Mouse (Mus musculus): ENCODE measurements around the gene Cyp27b1.

Cyp27b1 gene

GRCm38 (mm10) chr10:127041774-127042338 is 6.2 kb upstream of the Cyp27b1 start:
- 0 out of 2 replicates have a peak, but pooled peaks cover 2% of the 10 kb centered on the region for H3K27me3 ChIP-seq (ENCODE audit: insufficient read depth, low read length)
- H3K4me1 ChIP-seq (replicated peaks; ENCODE audit: low read depth, low read length) = peaks cover 80% of the 10 kb centered on the region
- H3K36me3 ChIP-seq (ENCODE audit: insufficient read depth, low read length) = peaks cover 42% of the 10 kb centered on the region
- no peaks in the 10 kb centered on the region for H3K9me3 ChIP-seq (ENCODE audit: low read length)
- TF ChIP-seq CTCF (conservative IDR thresholded peaks at IDR 0.05; ENCODE audit: low read length) = no peak
- TF ChIP-seq POU5F1 (IDR thresholded peaks at IDR 0.05; ENCODE audit: borderline replicate concordance, low read length) = no peak
- TF ChIP-seq NANOG (IDR thresholded peaks at IDR 0.05; ENCODE audit: borderline replicate concordance, low read length) = no peak
- peak overlapping the region; percentile 93 for H3K4me3 ChIP-seq (replicated peaks; ENCODE audit: low read length)

GRCm38 (mm10) chr10:127042468-127043115 is 5.5 kb upstream of the Cyp27b1 start:
- H3K4me3 ChIP-seq (replicated peaks; ENCODE audit: low read length) = peak overlapping the region; percentile 93
- H3K4me1 ChIP-seq (replicated peaks; ENCODE audit: low read depth, low read length) = peaks cover 76% of the 10 kb centered on the region
- H3K36me3 ChIP-seq (ENCODE audit: insufficient read depth, low read length) = peaks cover 47% of the 10 kb centered on the region
- no peaks in the 10 kb centered on the region for H3K9me3 ChIP-seq (ENCODE audit: low read length)
- peaks cover 2% of the 10 kb centered on the region; the same call in 1 of the 2 replicates for H3K27me3 ChIP-seq (ENCODE audit: insufficient read depth, low read length)
- TF ChIP-seq CTCF (conservative IDR thresholded peaks at IDR 0.05; ENCODE audit: low read length) (no peak), NANOG (IDR thresholded peaks at IDR 0.05; ENCODE audit: borderline replicate concordance, low read length) (no peak), POU5F1 (IDR thresholded peaks at IDR 0.05; ENCODE audit: borderline replicate concordance, low read length) (no peak)

- TF ChIP-seq POU5F1 (IDR thresholded peaks at IDR 0.05; ENCODE audit: borderline replicate concordance, low read length) = no peak
- no peak for TF ChIP-seq NANOG (IDR thresholded peaks at IDR 0.05; ENCODE audit: borderline replicate concordance, low read length)
- peak overlapping the region; percentile 93 for H3K4me3 ChIP-seq (replicated peaks; ENCODE audit: low read length)
These were observed 4.9 kb upstream of the Cyp27b1 start for GRCm38 (mm10) chr10:127043187-127043586.

GRCm38 (mm10) chr10:127048608-127049394 is 751 bp downstream of the Cyp27b1 start:
- H3K9me3 ChIP-seq (ENCODE audit: low read length) = peaks cover 12% of the 10 kb centered on the region
- H3K36me3 ChIP-seq (ENCODE audit: insufficient read depth, low read length) = peaks cover 42% of the 10 kb centered on the region
- TF ChIP-seq POU5F1 (IDR thresholded peaks at IDR 0.05; ENCODE audit: borderline replicate concordance, low read length) = no peak
- H3K27me3 ChIP-seq (ENCODE audit: insufficient read depth, low read length) = peaks cover 43% of the 10 kb centered on the region
- H3K4me3 ChIP-seq (replicated peaks; ENCODE audit: low read length) = peak overlapping the region; percentile 64
- peaks cover 61% of the 10 kb centered on the region for H3K4me1 ChIP-seq (replicated peaks; ENCODE audit: low read depth, low read length)

More at GRCm38 (mm10) chr10:127043187-127043586, 4.9 kb upstream of the Cyp27b1 start:
- Histone ChIP-seq H3K9me3 (ENCODE audit: low read length) (no peaks in the 10 kb centered on the region), H3K27me3 (ENCODE audit: insufficient read depth, low read length) (peaks cover 8% of the 10 kb centered on the region), H3K36me3 (ENCODE audit: insufficient read depth, low read length) (peaks cover 53% of the 10 kb centered on the region), H3K4me1 (replicated peaks; ENCODE audit: low read depth, low read length) (peaks cover 76% of the 10 kb centered on the region)

- TF ChIP-seq POU5F1 (IDR thresholded peaks at IDR 0.05; ENCODE audit: borderline replicate concordance, low read length) = no peak
- TF ChIP-seq CTCF (conservative IDR thresholded peaks at IDR 0.05; ENCODE audit: low read length) = peak; percentile 18
- Histone ChIP-seq H3K27me3 (ENCODE audit: insufficient read depth, low read length) (peaks cover 43% of the 10 kb centered on the region), H3K4me3 (replicated peaks; ENCODE audit: low read length) (peak overlapping the region; percentile 64), H3K9me3 (ENCODE audit: low read length) (peaks cover 12% of the 10 kb centered on the region), H3K4me1 (replicated peaks; ENCODE audit: low read depth, low read length) (peaks cover 57% of the 10 kb centered on the region), H3K36me3 (ENCODE audit: insufficient read depth, low read length) (peaks cover 42% of the 10 kb centered on the region)
These were observed 1.5 kb downstream of the Cyp27b1 start for GRCm38 (mm10) chr10:127049395-127050118.

- Histone ChIP-seq H3K27me3 (ENCODE audit: insufficient read depth, low read length) (peaks cover 43% of the 10 kb centered on the region), H3K36me3 (ENCODE audit: insufficient read depth, low read length) (peaks cover 42% of the 10 kb centered on the region), H3K4me1 (replicated peaks; ENCODE audit: low read depth, low read length) (peaks cover 52% of the 10 kb centered on the region), H3K9me3 (ENCODE audit: low read length) (peaks cover 12% of the 10 kb centered on the region), H3K4me3 (replicated peaks; ENCODE audit: low read length) (peak overlapping the region; percentile 64)
- TF ChIP-seq POU5F1 (IDR thresholded peaks at IDR 0.05; ENCODE audit: borderline replicate concordance, low read length) (no peak), CTCF (conservative IDR thresholded peaks at IDR 0.05; ENCODE audit: low read length) (no peak), NANOG (IDR thresholded peaks at IDR 0.05; ENCODE audit: borderline replicate concordance, low read length) (no peak)
These were observed 2.0 kb downstream of the Cyp27b1 start for GRCm38 (mm10) chr10:127050119-127050474.

GRCm38 (mm10) chr10:127054646-127055045 is 6.6 kb downstream of the Cyp27b1 start:
- TF ChIP-seq CTCF (conservative IDR thresholded peaks at IDR 0.05; ENCODE audit: low read length) (peak; percentile 12; the same call in 1 of the 2 replicates), NANOG (IDR thresholded peaks at IDR 0.05; ENCODE audit: borderline replicate concordance, low read length) (no peak)
- Histone ChIP-seq H3K36me3 (ENCODE audit: insufficient read depth, low read length) (peaks cover 42% of the 10 kb centered on the region), H3K27me3 (ENCODE audit: insufficient read depth, low read length) (peaks cover 35% of the 10 kb centered on the region), H3K9me3 (ENCODE audit: low read length) (peaks cover 12% of the 10 kb centered on the region), H3K4me1 (replicated peaks; ENCODE audit: low read depth, low read length) (peaks cover 54% of the 10 kb centered on the region), H3K4me3 (replicated peaks; ENCODE audit: low read length) (no peak overlapping the region)

- no peak for TF ChIP-seq POU5F1 (IDR thresholded peaks at IDR 0.05; ENCODE audit: borderline replicate concordance, low read length)
- no peak for TF ChIP-seq CTCF (conservative IDR thresholded peaks at IDR 0.05; ENCODE audit: low read length)
- TF ChIP-seq NANOG (IDR thresholded peaks at IDR 0.05; ENCODE audit: borderline replicate concordance, low read length) = no peak
- Histone ChIP-seq H3K36me3 (ENCODE audit: insufficient read depth, low read length) (peaks cover 42% of the 10 kb centered on the region), H3K4me1 (replicated peaks; ENCODE audit: low read depth, low read length) (peaks cover 49% of the 10 kb centered on the region), H3K27me3 (ENCODE audit: insufficient read depth, low read length) (peaks cover 28% of the 10 kb centered on the region), H3K4me3 (replicated peaks; ENCODE audit: low read length) (no peak overlapping the region), H3K9me3 (ENCODE audit: low read length) (peaks cover 8% of the 10 kb centered on the region)
These were observed 7.4 kb downstream of the Cyp27b1 start for GRCm38 (mm10) chr10:127055406-127055805.

All from E14TG2a.4 (cell line).